Mouse (Mus musculus) neural tube, embryonic 11.5 days (tissue): Measurements from ENCODE around the gene Kptn. TPM values are rescaled to one million over a fixed set of nuclear protein-coding genes. Genes with fewer than 3 reads are reported as not detected.
A peak's percentile ranks its signal among the peaks of the same experiment; 100 is the strongest.

Experiments used
- ATAC-seq: fragments of 200-750 bp; cut with Nextera tagmentation; 2 replicates; pipeline ENCODE4 v1.8.0; 2017; ENCODE audit warnings: moderate number of reproducible peaks, mild to moderate bottlenecking, moderate TSS enrichment, moderate library complexity; ENCODE audit not compliant: insufficient read depth, low FRiP score, low TSS enrichment
- DNase-seq: peaks from one replicate; pipeline ENCODE4 v3.0.0-alpha.2; 2015; ENCODE audit warnings: low spot score
- H3K27ac ChIP-seq: fragments of 300-500 bp; sonication (generic); 2 replicates; pipeline ENCODE4 v1.5.1; 2014; ENCODE audit warnings: low read depth, mild to moderate bottlenecking, low read length
- H3K27me3 ChIP-seq: fragments of 300-500 bp; sonication (generic); 2 replicates; pipeline ENCODE4 v1.6.1; 2014; ENCODE audit warnings: mild to moderate bottlenecking, low read length, mixed read lengths; ENCODE audit not compliant: control insufficient read depth, insufficient read depth
- H3K36me3 ChIP-seq: fragments of 300-500 bp; sonication (generic); 2 replicates; pipeline ENCODE4 v1.6.1; 2014; ENCODE audit warnings: mild to moderate bottlenecking, low read length, moderate library complexity, mixed read lengths; ENCODE audit not compliant: control insufficient read depth, insufficient read depth
- H3K4me1 ChIP-seq: fragments of 300-500 bp; sonication (generic); 2 replicates; pipeline ENCODE4 v1.6.1; 2014; ENCODE audit warnings: low read length, mixed read lengths; ENCODE audit not compliant: control insufficient read depth, insufficient read depth
- H3K4me2 ChIP-seq: fragments of 300-500 bp; sonication (generic); 2 replicates; pipeline ENCODE4 v1.6.1; 2014; ENCODE audit warnings: low read depth, mild to moderate bottlenecking, moderate library complexity
- H3K4me3 ChIP-seq: fragments of 300-500 bp; sonication (generic); 2 replicates; pipeline ENCODE4 v1.5.1; 2014; ENCODE audit warnings: low read depth, low read length
- H3K9ac ChIP-seq: fragments of 300-500 bp; sonication (generic); 2 replicates; pipeline ENCODE4 v1.6.1; 2014; ENCODE audit warnings: mild to moderate bottlenecking, low read length
- H3K9me3 ChIP-seq: fragments of 300-500 bp; sonication (generic); 2 replicates; pipeline ENCODE4 v1.6.1; 2016; ENCODE audit warnings: low read length; ENCODE audit not compliant: control insufficient read depth
- WGBS: fragments of 180-500 bp; shearing (Covaris S2); extraction: QIAGEN DNeasy Blood & Tissue Kit; methylation state at CpG from one replicate; pipeline ENCODE4 v1.1.7; 2014; 5-methylcytosine and 5-hydroxymethylcytosine counted together
- polyA plus RNA-seq: library from polyadenylated mRNA; unstranded; fragments of >200 nt; fragmentation: Nextera tagmentation; extraction: Ambion mirVana; gene quantifications from 2 replicates; pipeline ENCODE4 v1.2.1, GENCODE M21; 2014

Gene Kptn
- polyA plus RNA-seq, 1 experiment from 2014 or later: 22.8 TPM

DNA sequence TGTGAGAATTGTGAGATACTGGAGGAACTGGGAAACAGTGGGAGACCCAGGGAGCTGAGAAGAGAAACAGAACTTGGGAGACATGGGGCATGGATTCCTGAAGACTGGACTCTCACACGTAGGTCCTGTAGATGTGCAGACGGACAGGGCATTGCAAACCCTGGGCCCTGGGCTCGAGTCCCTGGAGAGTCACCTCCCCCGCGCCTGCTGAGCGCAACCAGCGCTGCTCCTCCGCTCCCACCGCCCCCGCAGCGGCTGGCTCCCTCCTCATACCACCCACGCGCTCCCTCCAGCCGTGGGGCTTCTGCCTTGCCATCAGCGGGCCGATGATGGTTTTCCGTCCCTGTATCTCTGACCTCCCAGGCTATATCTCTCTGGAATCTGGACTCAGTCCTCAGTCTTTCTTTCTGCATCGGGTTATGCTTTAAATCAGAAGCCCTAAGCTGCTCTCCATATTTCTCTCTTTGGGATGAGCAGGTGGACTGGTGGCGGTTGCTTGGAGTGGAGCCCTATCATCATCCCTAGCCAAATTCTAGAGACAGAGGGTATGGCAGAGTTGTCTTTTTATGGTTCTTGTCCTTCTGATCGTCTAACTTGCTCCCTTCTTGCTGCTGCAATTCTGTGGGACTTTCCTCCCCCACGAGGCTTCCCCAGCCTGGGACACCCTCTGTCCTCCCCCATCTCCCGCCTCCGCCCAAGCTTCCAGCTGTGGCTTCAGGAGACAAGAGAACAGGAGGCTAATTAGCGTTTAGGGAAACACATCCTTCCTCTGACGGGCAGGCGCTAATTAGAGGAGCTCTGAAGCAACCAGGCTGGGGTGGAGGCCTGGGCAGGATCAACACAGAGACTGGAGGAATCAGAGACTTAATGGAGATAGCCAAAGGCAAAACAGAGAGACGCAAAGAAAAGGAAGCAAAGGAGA is 27.1 kb downstream of the Kptn start:
- DNase-seq: no peak
- Histone ChIP-seq H3K4me3 (no peak overlapping the region), H3K4me1 (no peaks in the 10 kb centered on the region), H3K36me3 (peaks cover 3% of the 10 kb centered on the region; the same call in 1 of the 2 replicates), H3K27me3 (peaks cover 2% of the 10 kb centered on the region; the same call in 1 of the 2 replicates), H3K9ac (no peak overlapping the region), H3K4me2 (no peak overlapping the region), H3K9me3 (no peaks in the 10 kb centered on the region), H3K27ac (no peak overlapping the region)
- no peak for ATAC-seq
- WGBS: 34% methylated on average over 27 of the region's 27 CpGs

DNA sequence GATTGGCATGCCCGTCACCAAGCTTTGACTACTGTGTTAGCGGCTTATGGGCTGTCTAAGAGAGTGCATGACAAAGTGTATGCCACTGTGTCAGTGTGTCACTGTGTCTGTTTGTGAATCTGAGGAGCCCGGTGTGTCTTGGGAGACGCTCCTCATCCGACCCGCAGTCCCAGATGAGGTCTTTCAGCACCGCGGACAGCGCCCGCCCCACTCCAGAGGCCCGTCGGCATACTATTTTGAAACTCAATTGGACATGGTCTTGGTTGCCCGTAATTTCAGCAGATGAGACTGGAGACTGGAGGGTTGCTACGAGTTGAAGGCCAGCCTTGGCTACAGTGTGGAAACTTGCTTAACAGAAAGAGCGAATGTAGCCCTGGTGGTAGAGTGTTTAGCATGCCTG is 27.9 kb downstream of the Kptn start:
- H3K4me1 ChIP-seq: no peaks in the 10 kb centered on the region
- H3K27ac ChIP-seq: no peak overlapping the region
- no peaks in the 10 kb centered on the region for H3K9me3 ChIP-seq
- ATAC-seq (no peak), DNase-seq (peak; percentile 60)
- no peak overlapping the region for H3K4me3 ChIP-seq
- peaks cover 2% of the 10 kb centered on the region; the same call in 1 of the 2 replicates for H3K27me3 ChIP-seq
- peaks cover 3% of the 10 kb centered on the region; the same call in 1 of the 2 replicates for H3K36me3 ChIP-seq
- H3K9ac ChIP-seq: no peak overlapping the region
- H3K4me2 ChIP-seq: no peak overlapping the region
- 14% methylated on average over 15 of the region's 15 CpGs for WGBS

DNA sequence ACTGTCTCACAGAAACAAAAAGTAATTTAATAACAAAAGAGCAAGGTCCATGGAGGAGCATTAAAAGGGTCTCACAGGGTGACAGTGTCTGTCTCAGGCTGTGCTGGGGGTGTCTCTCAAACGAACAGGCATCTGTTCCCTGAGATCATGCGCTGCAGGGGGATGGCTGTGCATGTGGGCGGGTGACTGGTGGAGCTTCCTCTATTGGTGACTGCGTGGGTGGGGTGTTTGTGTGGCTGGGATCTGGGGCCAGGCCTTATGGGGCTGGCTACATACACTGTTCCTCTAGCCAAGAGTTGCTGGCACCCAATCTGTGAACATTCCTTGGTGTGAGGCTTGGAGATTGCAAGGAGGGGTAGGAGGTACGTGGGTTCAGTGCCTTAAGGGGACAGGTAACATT is 29.5 kb downstream of the Kptn start:
- H3K4me3 ChIP-seq: no peak overlapping the region
- no peak overlapping the region for H3K4me2 ChIP-seq
- ATAC-seq (no peak), DNase-seq (no peak)
- H3K36me3 ChIP-seq: peaks cover 3% of the 10 kb centered on the region; the same call in 1 of the 2 replicates
- no peak overlapping the region for H3K9ac ChIP-seq
- WGBS: 59% methylated on average over 5 of the region's 5 CpGs
- H3K4me1 ChIP-seq: no peaks in the 10 kb centered on the region
- no peaks in the 10 kb centered on the region for H3K9me3 ChIP-seq
- no peak overlapping the region for H3K27ac ChIP-seq
- H3K27me3 ChIP-seq: peaks cover 2% of the 10 kb centered on the region; the same call in 1 of the 2 replicates

DNA sequence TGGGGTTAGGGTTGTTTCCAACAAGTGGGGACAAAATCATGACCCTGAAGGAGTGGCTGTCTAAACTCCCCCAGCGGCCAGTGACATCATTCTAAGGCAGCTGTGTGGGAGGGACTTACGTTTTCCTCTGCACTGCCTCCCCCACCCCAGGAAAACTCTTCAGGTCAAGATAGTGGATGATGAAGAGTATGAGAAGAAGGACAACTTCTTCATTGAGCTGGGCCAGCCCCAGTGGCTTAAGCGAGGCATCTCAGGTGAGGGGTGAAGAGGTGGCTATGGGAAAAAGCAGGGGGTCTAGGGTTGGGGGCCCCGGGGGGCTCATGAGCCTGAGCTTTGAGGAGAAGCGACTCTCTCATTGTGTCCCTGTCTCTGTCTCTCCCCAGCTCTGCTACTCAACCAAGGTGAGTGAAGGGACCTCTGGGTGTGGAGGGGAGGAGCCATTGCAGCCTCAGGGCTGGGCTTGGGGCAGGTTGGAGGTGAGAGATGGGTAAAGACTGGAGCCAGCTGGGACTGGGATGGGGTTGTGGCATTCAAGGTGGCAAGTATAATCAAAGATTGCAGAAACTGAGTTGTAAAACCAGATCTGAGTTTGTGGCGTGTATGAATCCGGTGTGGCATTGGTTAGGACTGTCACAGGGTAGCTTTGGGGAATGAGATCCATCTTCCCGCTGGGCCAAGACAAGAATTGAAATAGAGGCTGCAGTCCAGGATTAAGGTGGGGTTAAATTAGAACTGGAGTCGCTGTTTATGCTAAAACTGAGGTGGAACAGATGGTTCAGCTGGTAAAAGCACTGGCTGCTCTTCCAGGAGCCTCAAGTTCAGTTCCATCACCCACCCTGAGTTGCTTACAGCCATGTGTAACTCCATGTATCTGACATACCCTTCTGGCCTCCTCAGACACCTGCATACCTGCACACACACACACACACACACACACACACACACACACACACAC is 30.8 kb downstream of the Kptn start:
- ATAC-seq: no peak
- H3K36me3 ChIP-seq: peaks cover 3% of the 10 kb centered on the region; the same call in 1 of the 2 replicates
- WGBS: 76% methylated on average over 9 of the region's 9 CpGs
- H3K4me3 ChIP-seq: no peak overlapping the region
- H3K4me2 ChIP-seq: no peak overlapping the region
- no peak for DNase-seq
- peaks cover 2% of the 10 kb centered on the region; the same call in 1 of the 2 replicates for H3K27me3 ChIP-seq
- no peak overlapping the region for H3K27ac ChIP-seq
- no peaks in the 10 kb centered on the region for H3K9me3 ChIP-seq
- H3K9ac ChIP-seq: no peak overlapping the region
- H3K4me1 ChIP-seq: no peaks in the 10 kb centered on the region

DNA sequence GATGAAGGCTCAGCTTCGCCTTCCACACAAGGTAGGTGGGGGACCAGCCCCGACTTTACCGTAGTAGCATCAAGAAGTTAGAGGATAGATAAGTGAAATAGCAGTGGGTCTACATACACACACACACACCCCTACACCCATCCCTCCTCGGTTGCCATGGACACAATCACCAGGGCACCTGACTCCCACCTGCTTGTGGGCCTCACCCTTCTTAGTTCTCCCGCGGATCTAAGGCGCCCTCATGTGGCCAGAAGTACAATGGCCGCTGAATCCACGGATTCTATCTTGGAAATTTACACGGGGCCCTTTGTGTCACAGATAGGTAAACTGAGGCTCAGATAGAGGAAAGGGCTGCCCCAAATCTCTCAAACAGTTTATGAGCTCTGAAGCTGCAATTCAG is 33.8 kb downstream of the Kptn start:
- Histone ChIP-seq H3K9ac (no peak overlapping the region), H3K4me3 (no peak overlapping the region), H3K4me2 (no peak overlapping the region), H3K36me3 (peaks cover 4% of the 10 kb centered on the region; the same call in 1 of the 2 replicates), H3K27ac (no peak overlapping the region), H3K4me1 (no peaks in the 10 kb centered on the region), H3K9me3 (no peaks in the 10 kb centered on the region), H3K27me3 (peaks cover 1% of the 10 kb centered on the region; the same call in 1 of the 2 replicates)
- ATAC-seq (peak; percentile 69; the same call in 1 of the 2 replicates), DNase-seq (peak; percentile 75)
- WGBS: 20% methylated on average over 10 of the region's 10 CpGs

DNA sequence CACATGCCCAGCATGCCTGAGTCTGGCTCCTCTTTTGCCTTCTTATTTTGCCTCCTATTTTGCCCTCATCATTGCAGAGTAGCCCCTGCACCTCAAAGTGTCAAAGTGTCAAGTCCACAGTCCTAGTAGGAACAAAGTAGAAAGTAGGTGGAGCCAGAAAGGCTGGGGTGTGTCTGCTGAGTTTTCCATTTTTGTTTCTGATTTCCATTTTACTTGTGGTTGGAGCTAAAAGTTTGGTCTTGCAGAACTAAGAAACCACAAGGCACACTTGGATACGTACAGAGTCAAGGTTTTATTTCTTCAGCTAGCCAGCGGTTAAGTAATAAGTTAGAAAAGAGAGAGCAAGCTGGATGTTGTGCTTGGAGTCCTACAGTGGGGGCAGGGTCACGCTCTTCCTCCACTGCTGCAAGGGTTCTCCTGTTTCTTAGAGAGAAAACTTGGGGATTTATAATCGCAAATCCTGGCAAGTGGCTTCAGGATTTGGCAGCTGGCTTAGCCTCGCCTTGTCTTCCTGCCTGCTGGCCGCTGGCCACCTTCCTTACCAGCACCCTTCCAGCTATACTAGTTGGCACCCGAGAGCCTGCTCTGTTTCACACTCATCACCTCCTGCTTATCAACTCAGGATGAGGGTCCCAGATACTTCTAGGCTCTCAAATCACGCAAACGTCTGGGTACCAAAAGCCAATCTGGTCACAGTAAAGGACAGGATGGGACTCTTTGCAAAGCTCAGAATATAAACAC is 35.6 kb downstream of the Kptn start:
- Histone ChIP-seq H3K9ac (no peak overlapping the region), H3K27ac (no peak overlapping the region), H3K27me3 (peaks cover 6% of the 10 kb centered on the region), H3K9me3 (no peaks in the 10 kb centered on the region), H3K4me3 (no peak overlapping the region), H3K4me2 (no peak overlapping the region), H3K4me1 (no peaks in the 10 kb centered on the region), H3K36me3 (peaks cover 4% of the 10 kb centered on the region; the same call in 1 of the 2 replicates)
- WGBS: 78% methylated on average over 9 of the region's 9 CpGs
- ATAC-seq (no peak), DNase-seq (no peak)

DNA sequence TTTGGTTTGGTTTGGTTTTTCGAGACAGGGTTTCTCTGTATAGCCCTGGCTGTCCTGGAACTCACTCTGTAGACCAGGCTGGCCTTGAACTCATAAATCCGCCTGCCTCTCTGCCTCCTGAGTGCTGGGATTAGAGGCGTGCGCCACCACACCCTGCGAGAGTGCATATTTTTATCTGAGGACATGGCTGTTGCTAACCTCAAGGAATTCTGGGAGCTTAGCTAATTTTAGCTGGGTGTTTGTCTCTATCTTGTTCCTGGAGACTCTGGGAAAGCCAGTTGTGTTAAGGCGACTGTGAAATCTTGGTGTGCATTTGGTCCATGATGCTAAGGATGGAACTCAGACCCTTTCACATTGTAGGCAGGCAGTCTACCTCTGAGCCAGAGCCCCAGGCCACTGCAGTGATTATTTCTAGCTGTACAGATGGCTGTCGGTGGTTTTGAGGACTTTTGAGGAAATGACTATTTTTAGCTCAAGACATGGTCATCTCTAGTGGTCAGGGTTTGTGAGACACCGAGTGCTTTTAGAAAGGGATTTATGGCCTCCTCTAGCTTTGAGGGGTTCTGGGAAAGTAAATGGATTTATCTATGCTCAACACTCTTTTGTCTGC is 36.5 kb downstream of the Kptn start:
- ATAC-seq: no peak
- 85% methylated on average over 8 of the region's 8 CpGs for WGBS
- Histone ChIP-seq H3K36me3 (peaks cover 4% of the 10 kb centered on the region; the same call in 1 of the 2 replicates), H3K27me3 (peaks cover 6% of the 10 kb centered on the region), H3K4me3 (no peak overlapping the region), H3K4me2 (no peak overlapping the region), H3K27ac (no peak overlapping the region), H3K9me3 (no peaks in the 10 kb centered on the region), H3K9ac (no peak overlapping the region), H3K4me1 (no peaks in the 10 kb centered on the region)
- no peak for DNase-seq
